Mouse (Mus musculus): ENCODE measurements around the gene Cers1. TPM values are rescaled to one million over a fixed set of nuclear protein-coding genes. Genes with fewer than 3 reads are reported as not detected.

The Cers1 gene
- total and polyA plus RNA-seq, 3 experiments: 2.5 to 5.2 (median 3.8) TPM

Other genes with a start within 250 kb of the Cers1 start
- gene Tm6sf2, start 242.9 kb upstream of the Cers1 start, total RNA-seq (2021): 1 to 10 TPM in 1 of 2 experiments, under 1 TPM in 1; 0.86 to 1.6 TPM
- 3.2 and 4.1 TPM in 2 replicates for gene Tm6sf2, start 242.9 kb upstream of the Cers1 start, polyA plus RNA-seq (2012; rRNA removed)
- gene Hapln4, start 232.3 kb upstream of the Cers1 start, total RNA-seq (2021): under 1 TPM; 0.43 to 0.59 TPM
- gene Hapln4, start 232.3 kb upstream of the Cers1 start, polyA plus RNA-seq (2012; rRNA removed): 0.20 and 0.33 TPM in 2 replicates
- gene Ncan, start 194.9 kb upstream of the Cers1 start, total RNA-seq (2021): under 1 TPM; 0.24 to 0.26 TPM
- 0.89 and 1.3 TPM in 2 replicates for gene Ncan, start 194.9 kb upstream of the Cers1 start, polyA plus RNA-seq (2012; rRNA removed)
- gene Nr2c2ap, start 184.4 kb upstream of the Cers1 start, total RNA-seq (2021): 10 to 100 TPM; 19.1 to 20.0 TPM
- 11.9 and 12.4 TPM in 2 replicates for gene Nr2c2ap, start 184.4 kb upstream of the Cers1 start, polyA plus RNA-seq (2012; rRNA removed)
- 10 to 100 TPM; 15.4 to 18.0 TPM for gene Rfxank, start 176.6 kb upstream of the Cers1 start, total RNA-seq (2021)
- gene Rfxank, start 176.6 kb upstream of the Cers1 start, polyA plus RNA-seq (2012; rRNA removed): 13.6 and 16.6 TPM in 2 replicates
- gene Borcs8, start 176.3 kb upstream of the Cers1 start, total RNA-seq (2021): 10 to 100 TPM; 57.1 to 57.8 TPM
- gene Borcs8, start 176.3 kb upstream of the Cers1 start, polyA plus RNA-seq (2012; rRNA removed): 70.4 and 84.8 TPM in 2 replicates
- under 1 TPM; 0.45 to 0.63 TPM for gene Mef2b, start 176.1 kb upstream of the Cers1 start, total RNA-seq (2021)
- 1.5 and 2.2 TPM in 2 replicates for gene Mef2b, start 176.1 kb upstream of the Cers1 start, polyA plus RNA-seq (2012; rRNA removed)
- gene Tmem161a, start 143.4 kb upstream of the Cers1 start, total RNA-seq (2021): 10 to 100 TPM; 66.5 to 74.0 TPM
- gene Tmem161a, start 143.4 kb upstream of the Cers1 start, polyA plus RNA-seq (2012; rRNA removed): 277 and 300 TPM in 2 replicates
- gene Slc25a42, start 103.5 kb upstream of the Cers1 start, total RNA-seq (2021): 10 to 100 TPM; 40.9 to 49.3 TPM
- 72.6 and 85.8 TPM in 2 replicates for gene Slc25a42, start 103.5 kb upstream of the Cers1 start, polyA plus RNA-seq (2012; rRNA removed)
- 10 to 100 TPM; 31.8 to 31.9 TPM for gene Sugp2, start 81.5 kb upstream of the Cers1 start, total RNA-seq (2021)
- 34.8 and 36.2 TPM in 2 replicates for gene Sugp2, start 81.5 kb upstream of the Cers1 start, polyA plus RNA-seq (2012; rRNA removed)
- 10 to 100 TPM; 10.8 to 11.5 TPM for gene Armc6, start 81.3 kb upstream of the Cers1 start, total RNA-seq (2021)
- gene Armc6, start 81.3 kb upstream of the Cers1 start, polyA plus RNA-seq (2012; rRNA removed): 17.4 and 21.2 TPM in 2 replicates
- 10 to 100 TPM; 16.0 to 21.8 TPM for gene Homer3, start 32.9 kb upstream of the Cers1 start, total RNA-seq (2021)
- gene Homer3, start 32.9 kb upstream of the Cers1 start, polyA plus RNA-seq (2012; rRNA removed): 56.8 and 68.4 TPM in 2 replicates
- gene Ddx49, start 13.3 kb upstream of the Cers1 start, total RNA-seq (2021): 10 to 100 TPM; 57.7 to 69.5 TPM
- 53.3 and 62.5 TPM in 2 replicates for gene Ddx49, start 13.3 kb upstream of the Cers1 start, polyA plus RNA-seq (2012; rRNA removed)
- gene Cope, start 13.3 kb upstream of the Cers1 start, total RNA-seq (2021): 100 to 1,000 TPM; 203 to 233 TPM
- 491 and 579 TPM in 2 replicates for gene Cope, start 13.3 kb upstream of the Cers1 start, polyA plus RNA-seq (2012; rRNA removed)
- gene Gdf1, start 14.0 kb downstream of the Cers1 start, total RNA-seq (2021): under 1 TPM in 1 of 2 experiments, not detected in 1; 0.41 TPM
- gene Gdf1, start 14.0 kb downstream of the Cers1 start, polyA plus RNA-seq (2012; rRNA removed): 7.9 and 9.8 TPM in 2 replicates
- gene Upf1, start 37.5 kb downstream of the Cers1 start, total RNA-seq (2021): 10 to 100 TPM; 60.0 to 60.5 TPM
- gene Upf1, start 37.5 kb downstream of the Cers1 start, polyA plus RNA-seq (2012; rRNA removed): 45.1 and 53.3 TPM in 2 replicates
- under 1 TPM; 0.14 to 0.35 TPM for gene Comp, start 57.8 kb downstream of the Cers1 start, total RNA-seq (2021)
- 0.38 and 0.44 TPM in 2 replicates for gene Comp, start 57.8 kb downstream of the Cers1 start, polyA plus RNA-seq (2012; rRNA removed)
- gene Crtc1, start 123.8 kb downstream of the Cers1 start, total RNA-seq (2021): 10 to 100 TPM; 20.6 to 25.0 TPM
- 48.5 and 50.5 TPM in 2 replicates for gene Crtc1, start 123.8 kb downstream of the Cers1 start, polyA plus RNA-seq (2012; rRNA removed)
- 10 to 100 TPM; 21.7 to 25.8 TPM for gene Klhl26, start 161.2 kb downstream of the Cers1 start, total RNA-seq (2021)
- 119 and 121 TPM in 2 replicates for gene Klhl26, start 161.2 kb downstream of the Cers1 start, polyA plus RNA-seq (2012; rRNA removed)
- gene Tmem59l, start 171.6 kb downstream of the Cers1 start, total RNA-seq (2021): 10 to 100 TPM; 16.8 to 24.3 TPM
- 42.9 and 55.8 TPM in 2 replicates for gene Tmem59l, start 171.6 kb downstream of the Cers1 start, polyA plus RNA-seq (2012; rRNA removed)
- 1 to 10 TPM in 1 of 2 experiments, under 1 TPM in 1; 0.58 to 1.4 TPM for gene Crlf1, start 177.4 kb downstream of the Cers1 start, total RNA-seq (2021)
- 0.58 and 1.2 TPM in 2 replicates for gene Crlf1, start 177.4 kb downstream of the Cers1 start, polyA plus RNA-seq (2012; rRNA removed)
- 100 to 1,000 TPM; 148 to 164 TPM for gene Rex1bd, start 191.0 kb downstream of the Cers1 start, total RNA-seq (2021)
- 327 and 373 TPM in 2 replicates for gene Rex1bd, start 191.0 kb downstream of the Cers1 start, polyA plus RNA-seq (2012; rRNA removed)
- gene Uba52, start 195.0 kb downstream of the Cers1 start, total RNA-seq (2021): 1,000 to 10,000 TPM; 1,627 to 1,685 TPM
- gene Uba52, start 195.0 kb downstream of the Cers1 start, polyA plus RNA-seq (2012; rRNA removed): 619 and 1,322 TPM in 2 replicates
- 100 to 1,000 TPM; 269 to 287 TPM for gene Fkbp8, start 211.9 kb downstream of the Cers1 start, total RNA-seq (2021)
- 602 and 610 TPM in 2 replicates for gene Fkbp8, start 211.9 kb downstream of the Cers1 start, polyA plus RNA-seq (2012; rRNA removed)
- 10 to 100 TPM; 75.9 to 82.8 TPM for gene Kxd1, start 212.2 kb downstream of the Cers1 start, total RNA-seq (2021)
- gene Kxd1, start 212.2 kb downstream of the Cers1 start, polyA plus RNA-seq (2012; rRNA removed): 83.0 and 87.3 TPM in 2 replicates
- gene Ell, start 223.7 kb downstream of the Cers1 start, total RNA-seq (2021): 10 to 100 TPM; 26.1 to 29.6 TPM
- gene Ell, start 223.7 kb downstream of the Cers1 start, polyA plus RNA-seq (2012; rRNA removed): 31.1 and 36.1 TPM in 2 replicates

All from adrenal gland, adult 2 months (tissue).